Comparison of ENCODE assay signal across 22 mouse cellular contexts in the genomic region with DNA sequence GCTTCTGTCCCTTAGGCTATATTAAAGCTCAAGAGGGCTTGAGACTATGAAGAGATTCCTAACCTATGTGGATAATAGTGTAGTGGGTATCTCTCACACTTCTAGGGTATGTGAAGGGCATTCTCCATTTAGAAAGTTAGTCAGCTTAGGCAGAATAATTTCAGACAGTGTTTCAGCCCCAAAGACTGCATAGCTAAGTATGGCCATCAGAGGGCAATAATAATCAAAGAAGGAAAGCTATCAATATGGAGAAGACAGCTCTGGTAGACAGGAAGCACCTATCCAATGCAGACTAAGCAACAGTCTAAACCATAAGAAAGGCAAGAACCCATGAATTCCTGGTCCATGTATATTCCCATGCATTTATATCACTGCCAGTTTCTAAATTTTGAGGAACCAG.
DNase-seq lines count a peak whose midpoint lies in the region; ATAC-seq and TF ChIP-seq lines count a peak whose summit lies in the region.
"Had no signal": no experiment of that assay in that cellular context is flagged by ENCODE, and none has a peak within 500 bp of the region (broad histone marks: within the 10 kb centered on the region; RNA-seq: fewer than 3 reads in every experiment).

No protein-coding gene starts in this region.

- TF ChIP-seq CTCF in hindbrain, postnatal 0 days (IDR thresholded peaks at IDR 0.05; ENCODE audit: low read depth) = peak; percentile 18; the same call in 1 of the 2 replicates
- TF ChIP-seq CTCF in layer of hippocampus, adult 2 months (conservative IDR thresholded peaks at IDR 0.05) = peak; percentile 47

- H3K4me1 ChIP-seq in hindbrain, postnatal 0 days (ENCODE audit: insufficient read depth, low read length) = no peaks in the 10 kb centered on the region
- no peaks in the 10 kb centered on the region for H3K4me1 ChIP-seq in hindbrain, embryonic 11.5 days (replicated peaks; ENCODE audit: control insufficient read depth, insufficient read depth, low read length)
- H3K4me1 ChIP-seq: embryonic facial prominence, embryonic 10.5 days; heart, embryonic 13.5 days; hindbrain, embryonic 13.5 days had no signal

- DNase-seq in hindbrain, postnatal 0 days (ENCODE audit: low spot score) = no peak
- DNase-seq in hindbrain, embryonic 11.5 days (ENCODE audit: low spot score) = no peak
- DNase-seq in layer of hippocampus, adult 2 months (ENCODE audit: low spot score in 2 of 2) = no peak
- DNase-seq in layer of hippocampus, postnatal 25 days (ENCODE audit: extremely low spot score in 1 of 2, low spot score in 1 of 2) = no peak
- DNase-seq in 416B (ENCODE audit: low read depth) = peak; percentile 14
- DNase-seq in left cerebral cortex, adult 11 months (ENCODE audit: low spot score) = no peak
- DNase-seq: adrenal gland, adult 8-10 months; adrenal gland, postnatal 36 days; cerebellum, adult 2 months; cerebellum, postnatal 10 days; gastrocnemius, adult 2 months; gastrocnemius, postnatal 25 days; heart, postnatal 10 days; heart, postnatal 4 days had no signal

- no peaks in the 10 kb centered on the region for H3K9me3 ChIP-seq in hindbrain, postnatal 0 days (ENCODE audit: low read length)
- no peaks in the 10 kb centered on the region for H3K9me3 ChIP-seq in hindbrain, embryonic 11.5 days (ENCODE audit: control insufficient read depth, low read length)
- H3K9me3 ChIP-seq: embryonic facial prominence, embryonic 10.5 days; forebrain, embryonic 10.5 days; G1E; hindbrain, embryonic 13.5 days had no signal

- no peaks in the 10 kb centered on the region for H3K27me3 ChIP-seq in hindbrain, postnatal 0 days (ENCODE audit: insufficient read depth, low read length)
- H3K27me3 ChIP-seq in hindbrain, embryonic 11.5 days (ENCODE audit: control insufficient read depth, insufficient read depth, low read length) = no peaks in the 10 kb centered on the region
- H3K27me3 ChIP-seq: heart, embryonic 13.5 days; hindbrain, embryonic 13.5 days had no signal

- H3K4me2 ChIP-seq in hindbrain, postnatal 0 days (ENCODE audit: low read depth, low read length) = no peak overlapping the region
- H3K4me2 ChIP-seq in hindbrain, embryonic 11.5 days (replicated peaks; ENCODE audit: low read depth, low read length) = no peak overlapping the region
- H3K4me2 ChIP-seq: heart, embryonic 13.5 days; hindbrain, embryonic 13.5 days had no signal

- no peaks in the 10 kb centered on the region for H3K36me3 ChIP-seq in hindbrain, postnatal 0 days (ENCODE audit: insufficient read depth, low read length)
- no peaks in the 10 kb centered on the region for H3K36me3 ChIP-seq in hindbrain, embryonic 11.5 days (ENCODE audit: control insufficient read depth, insufficient read depth, low read length)
- H3K36me3 ChIP-seq: embryonic facial prominence, embryonic 10.5 days; forebrain, embryonic 10.5 days; G1E; heart, embryonic 13.5 days; hindbrain, embryonic 13.5 days had no signal

- H3K27ac ChIP-seq in hindbrain, postnatal 0 days = no peak overlapping the region
- no peak overlapping the region for H3K27ac ChIP-seq in hindbrain, embryonic 11.5 days (ENCODE audit: low read depth, low read length)
- no peak overlapping the region for H3K27ac ChIP-seq in layer of hippocampus, adult 2 months
- H3K27ac ChIP-seq: embryonic facial prominence, embryonic 10.5 days; forebrain, embryonic 10.5 days; gastrocnemius, adult 2 months; heart, embryonic 13.5 days; hindbrain, embryonic 13.5 days had no signal

- H3K9ac ChIP-seq in hindbrain, postnatal 0 days (replicated peaks; ENCODE audit: low read length) = no peak overlapping the region
- H3K9ac ChIP-seq in hindbrain, embryonic 11.5 days (ENCODE audit: low read depth, low read length) = no peak overlapping the region
- H3K9ac ChIP-seq: heart, embryonic 13.5 days; hindbrain, embryonic 13.5 days had no signal

- ATAC-seq in hindbrain, postnatal 0 days = no peak
- ATAC-seq in hindbrain, embryonic 11.5 days (ENCODE audit: low FRiP score) = no peak
- ATAC-seq in megakaryocyte progenitor cell, adult 5-6 weeks (replicated peaks; ENCODE audit: poor library complexity) = 0 out of 2 replicates have a peak, but pooled peaks have one; percentile 29
- ATAC-seq: forebrain, embryonic 14.5 days had no signal

- H3K4me3 ChIP-seq in hindbrain, postnatal 0 days (ENCODE audit: low read length) = no peak overlapping the region
- no peak overlapping the region for H3K4me3 ChIP-seq in hindbrain, embryonic 11.5 days (ENCODE audit: low read depth, low read length)
- no peak overlapping the region for H3K4me3 ChIP-seq in layer of hippocampus, adult 2 months
- H3K4me3 ChIP-seq: embryonic facial prominence, embryonic 10.5 days; erythroblast, embryonic 14.5 days; forebrain, embryonic 10.5 days; gastrocnemius, adult 2 months; heart, embryonic 13.5 days; hindbrain, embryonic 13.5 days had no signal
